Mouse (Mus musculus): ENCODE measurements around the gene Gstm2.
"Not testable (repeated sequence)": the region's sequence is repeated elsewhere in the genome, so short reads cannot be mapped to it uniquely, and the experiment has no call there.

The Gstm2 gene

DNA sequence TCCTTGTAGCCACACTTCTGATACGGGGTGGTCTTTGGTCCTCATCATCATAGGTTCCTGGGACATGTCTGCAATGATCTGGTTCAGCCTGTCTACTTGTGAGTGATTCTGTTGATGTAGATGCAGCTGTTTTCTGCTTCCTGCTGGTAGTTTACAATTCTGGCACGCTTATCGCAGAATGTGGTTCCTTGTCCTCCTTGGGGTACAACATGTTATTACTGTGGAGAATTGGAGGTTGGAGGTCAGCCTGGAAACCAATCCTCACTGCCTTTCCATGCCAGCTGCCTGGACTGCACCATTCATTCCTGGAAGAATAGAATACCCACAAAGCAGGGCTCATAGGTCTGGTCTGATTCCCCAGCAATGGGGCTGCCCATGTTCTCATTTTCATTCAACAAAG, 13.2 kb upstream of the Gstm2 start:
- DNase-seq (ENCODE audit: extremely low read depth, insufficient read length, low spot score): no peak

- no peak for DNase-seq (ENCODE audit: extremely low read depth, insufficient read length, low spot score)
These were observed 12.3 kb upstream of the Gstm2 start for GRCm38 (mm10) chr3:107998591-107998990.

DNA sequence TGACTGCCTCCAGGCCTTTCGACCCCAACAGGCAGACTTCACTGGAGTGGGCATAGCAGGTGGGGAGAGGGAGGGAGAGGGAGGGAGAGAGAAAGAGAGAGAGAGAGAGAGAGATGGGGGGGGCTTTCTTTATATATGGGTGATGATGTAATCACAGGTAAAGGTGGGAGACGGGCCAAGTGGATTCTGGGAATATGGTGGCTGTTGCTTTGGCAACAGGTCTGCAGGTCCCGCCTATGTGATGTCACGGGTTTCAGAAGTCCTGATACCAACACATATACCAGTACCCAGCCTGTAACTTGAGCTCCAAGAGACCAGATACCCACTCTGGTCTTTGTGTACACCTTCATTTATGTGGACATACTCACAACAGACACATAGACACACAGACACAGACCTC, 10.3 kb upstream of the Gstm2 start:
- DNase-seq (ENCODE audit: extremely low read depth, insufficient read length, low spot score): no peak

DNA sequence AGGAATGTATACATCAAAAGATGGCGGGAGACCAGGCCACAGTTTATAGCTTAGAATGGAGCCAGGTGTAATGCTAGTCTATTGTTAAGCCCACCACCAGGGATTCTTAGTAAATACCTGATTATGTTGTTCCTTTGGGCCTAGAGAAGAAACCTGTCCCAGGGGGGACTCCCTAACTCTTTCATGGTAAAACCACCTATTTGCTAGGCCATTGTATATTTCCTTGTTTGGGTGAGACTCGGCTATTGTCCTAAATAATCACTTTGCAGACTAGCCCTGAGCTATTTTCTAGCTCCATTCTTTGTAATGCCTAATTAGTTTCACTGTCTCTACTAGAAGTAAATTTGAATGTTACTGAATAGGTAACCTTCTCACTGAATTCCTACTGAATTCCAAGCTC, 9.7 kb upstream of the Gstm2 start:
- not testable (repeated sequence) for DNase-seq (ENCODE audit: extremely low read depth, insufficient read length, low spot score)

- DNase-seq (ENCODE audit: extremely low read depth, insufficient read length, low spot score): not testable (repeated sequence)
These were observed 1.1 kb downstream of the Gstm2 start for GRCm38 (mm10) chr3:107985141-107985540.

DNA sequence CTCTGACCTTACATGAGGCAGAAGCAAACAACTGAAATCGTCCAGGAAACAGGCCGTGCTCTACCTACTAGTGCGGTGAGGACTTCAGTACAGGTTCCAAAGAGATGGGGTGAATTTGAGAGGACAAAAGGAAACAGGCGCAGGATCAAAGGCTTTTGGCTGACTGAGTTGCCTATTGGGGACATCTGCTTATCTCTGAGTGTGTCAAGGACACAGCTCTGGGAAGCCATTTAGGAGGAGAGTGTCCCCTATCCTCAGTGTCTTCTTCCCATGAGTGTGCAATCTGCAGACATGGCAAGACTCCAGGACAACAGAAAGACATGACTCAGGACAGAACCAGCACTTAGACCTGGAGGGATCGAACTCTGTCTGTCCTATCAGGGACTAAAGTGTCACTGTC, 1.8 kb downstream of the Gstm2 start:
- DNase-seq (ENCODE audit: extremely low read depth, insufficient read length, low spot score): no peak

- DNase-seq (ENCODE audit: extremely low read depth, insufficient read length, low spot score): no peak
These were observed 2.5 kb downstream of the Gstm2 start for GRCm38 (mm10) chr3:107983771-107984170.

- no peak for DNase-seq (ENCODE audit: extremely low read depth, insufficient read length, low spot score)
These were observed 3.5 kb downstream of the Gstm2 start for GRCm38 (mm10) chr3:107982726-107983125.

GRCm38 (mm10) chr3:107981261-107981660, 5.0 kb downstream of the Gstm2 start:
- DNase-seq (ENCODE audit: extremely low read depth, insufficient read length, low spot score): no peak

DNA sequence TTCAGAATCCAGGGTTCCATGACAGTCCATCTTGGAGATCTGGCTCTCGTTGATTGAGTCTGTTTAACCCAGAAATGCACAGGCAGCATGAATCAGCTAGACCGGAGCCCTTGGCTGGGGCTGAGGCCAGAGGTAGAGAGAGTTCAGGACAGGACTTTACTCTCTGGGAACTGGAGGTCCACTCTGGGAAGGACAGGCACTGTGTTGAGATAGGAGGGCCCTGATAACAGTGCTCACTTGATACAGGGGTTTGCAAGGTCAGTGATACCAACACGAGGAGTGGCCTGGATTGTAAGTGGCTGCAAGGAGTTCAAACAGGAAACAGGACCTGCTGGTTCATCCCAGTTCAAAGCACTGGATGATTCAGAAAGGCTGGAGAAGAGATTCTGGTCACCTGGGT, 8.6 kb downstream of the Gstm2 start:
- DNase-seq (ENCODE audit: extremely low read depth, insufficient read length, low spot score): no peak

GRCm38 (mm10) chr3:107974237-107974636, 12.0 kb downstream of the Gstm2 start:
- no peak for DNase-seq (ENCODE audit: extremely low read depth, insufficient read length, low spot score)

- DNase-seq (ENCODE audit: extremely low read depth, insufficient read length, low spot score): no peak
These were observed 14.2 kb downstream of the Gstm2 start for GRCm38 (mm10) chr3:107972070-107972469.

- not testable (repeated sequence) for DNase-seq (ENCODE audit: extremely low read depth, insufficient read length, low spot score)
These were observed 15.2 kb downstream of the Gstm2 start for GRCm38 (mm10) chr3:107971101-107971500.

DNA sequence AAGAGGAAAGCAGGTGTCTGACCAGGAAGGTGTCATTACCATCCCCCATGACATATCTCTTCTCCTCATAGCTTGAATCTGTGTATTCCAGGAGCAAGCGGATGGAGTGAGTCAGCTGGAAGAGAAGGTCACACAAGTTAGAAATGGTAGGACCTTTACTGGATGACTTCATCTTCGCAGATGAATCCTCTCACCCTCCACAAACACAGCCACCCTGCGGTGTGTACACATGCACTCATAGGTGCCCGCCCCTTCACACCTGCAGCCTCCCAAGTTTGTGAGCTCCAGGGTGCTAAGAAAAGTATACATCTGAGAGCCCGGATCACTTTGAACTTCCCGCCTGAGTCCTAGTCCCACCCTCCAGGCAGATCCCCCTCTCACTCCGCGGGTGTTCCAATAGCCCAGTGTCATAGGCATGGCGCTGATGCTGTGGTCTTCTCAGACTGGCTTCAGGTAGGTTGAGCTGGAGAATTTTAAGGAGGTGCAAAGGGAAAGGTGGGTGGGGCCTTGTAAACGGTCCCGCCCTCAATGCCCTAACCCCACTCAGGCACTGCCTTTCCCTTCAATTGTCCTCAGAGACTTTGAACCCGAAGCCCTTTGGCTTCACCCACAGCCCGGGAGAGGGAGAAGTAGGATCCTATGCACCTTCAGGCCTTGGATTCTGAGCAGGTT, 17.4 kb downstream of the Gstm2 start, which contains the start of gene Gstm3:
Gene Gstm3, minus strand, starts transcription at position 560 of the 672 bp plus-strand sequence.
- no peak for DNase-seq (ENCODE audit: extremely low read depth, insufficient read length, low spot score)

GRCm38 (mm10) chr3:107966631-107967030, 19.6 kb downstream of the Gstm2 start:
- DNase-seq (ENCODE audit: extremely low read depth, insufficient read length, low spot score): no peak

DNA sequence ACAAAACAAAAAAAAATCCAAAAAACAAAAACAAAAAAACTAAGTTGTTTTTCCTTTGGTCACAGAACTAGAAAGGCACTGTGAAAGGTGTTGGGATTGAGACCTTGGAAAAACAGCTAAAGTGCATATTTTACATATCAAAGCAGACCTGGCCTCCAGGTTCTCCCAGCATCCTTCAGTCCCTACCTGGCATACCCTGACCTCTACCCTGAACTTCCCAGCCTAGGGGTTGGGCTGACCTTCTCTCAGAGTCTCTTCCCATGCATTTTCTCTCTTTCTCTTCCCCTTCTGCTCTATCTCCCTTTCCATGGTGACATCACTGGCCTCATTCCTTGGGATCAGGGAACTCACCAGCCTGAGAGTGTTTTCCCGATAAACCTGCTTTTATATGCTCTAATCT, 20.7 kb downstream of the Gstm2 start:
- DNase-seq (ENCODE audit: extremely low read depth, insufficient read length, low spot score): no peak

GRCm38 (mm10) chr3:107964656-107965308, 21.5 kb downstream of the Gstm2 start:
- DNase-seq (ENCODE audit: extremely low read depth, insufficient read length, low spot score): peak; percentile 20

DNA sequence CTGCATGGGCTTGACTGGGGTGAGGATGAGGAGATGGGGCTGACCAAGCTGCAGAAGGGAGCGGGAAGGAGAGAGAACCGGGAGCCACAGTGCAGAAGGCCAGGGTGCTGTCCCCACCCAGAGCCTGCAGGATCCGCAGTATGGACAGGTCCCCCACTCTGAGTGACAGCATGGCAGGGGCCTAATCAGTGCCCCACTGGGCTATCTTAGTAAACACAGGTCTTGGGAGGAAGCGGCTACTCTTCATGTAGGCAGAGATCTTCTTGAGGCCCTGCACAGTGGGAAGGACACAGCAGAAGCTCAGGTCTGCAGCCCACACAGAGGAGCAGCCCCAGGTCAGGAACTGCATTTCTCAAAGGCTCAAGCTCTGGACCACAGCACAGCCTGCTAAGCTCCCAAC, 22.2 kb downstream of the Gstm2 start:
- no peak for DNase-seq (ENCODE audit: extremely low read depth, insufficient read length, low spot score)

DNA sequence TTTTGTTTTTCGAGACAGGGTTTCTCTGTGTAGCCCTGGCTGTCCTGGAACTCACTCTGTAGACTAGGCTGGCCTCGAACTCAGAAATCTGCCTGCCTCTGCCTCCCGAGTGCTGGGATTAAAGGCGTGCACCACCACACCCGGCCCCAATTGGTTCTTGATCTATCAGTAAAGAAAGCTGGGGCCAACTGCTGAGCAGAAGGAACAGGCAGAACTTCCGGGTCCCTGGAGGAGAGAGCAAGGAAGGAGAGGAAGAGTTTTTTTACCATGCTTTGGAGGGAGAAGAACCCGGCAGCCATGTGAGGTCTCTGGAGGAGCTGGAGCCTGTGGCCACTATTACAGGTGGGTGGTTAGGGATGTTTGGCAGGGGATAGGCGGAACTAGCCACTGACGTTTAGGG, 31.0 kb downstream of the Gstm2 start:
- not testable (repeated sequence) for DNase-seq (ENCODE audit: extremely low read depth, insufficient read length, low spot score)

DNA sequence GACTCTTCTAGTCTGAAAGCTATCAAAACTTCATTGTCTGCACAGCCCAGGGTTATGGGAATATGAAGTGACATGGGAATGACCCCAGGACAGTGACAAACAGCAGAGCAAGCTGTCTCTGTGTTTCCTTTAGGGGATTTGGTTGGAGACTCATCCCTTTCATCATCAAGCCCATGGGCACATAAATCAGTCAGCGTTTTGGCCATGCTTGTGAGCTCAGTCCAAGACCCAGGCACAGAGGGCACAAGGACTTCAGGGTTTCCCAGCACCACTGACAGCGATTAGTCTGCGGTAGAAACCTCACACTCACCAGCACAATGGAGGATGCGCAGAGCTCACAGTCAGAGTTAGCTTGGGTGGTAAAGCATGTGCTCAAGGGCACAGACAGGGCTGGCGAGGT, 32.3 kb downstream of the Gstm2 start:
- no peak for DNase-seq (ENCODE audit: extremely low read depth, insufficient read length, low spot score)

GRCm38 (mm10) chr3:107953328-107953755, 32.9 kb downstream of the Gstm2 start:
- DNase-seq (ENCODE audit: extremely low read depth, insufficient read length, low spot score): peak; percentile 64

DNA sequence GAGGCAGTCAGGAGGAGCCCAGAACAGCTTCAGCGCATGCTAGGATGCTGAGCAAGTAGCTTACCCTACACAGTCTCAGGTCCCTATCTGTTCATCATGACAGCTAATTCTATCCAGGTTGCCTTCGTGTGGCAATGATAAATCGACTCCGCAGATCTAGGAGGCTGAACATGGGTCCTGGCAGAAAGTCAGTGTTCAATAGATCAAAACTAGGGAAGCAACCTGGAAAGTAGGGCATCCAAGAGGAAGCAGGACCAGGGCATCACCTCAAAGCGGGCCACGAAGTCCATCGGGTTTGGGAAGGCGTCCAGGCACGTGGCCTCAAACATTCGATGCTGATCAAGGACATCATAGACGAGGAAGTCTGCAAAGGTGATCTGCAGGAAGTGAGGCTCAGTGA, 35.7 kb downstream of the Gstm2 start:
- DNase-seq (ENCODE audit: extremely low read depth, insufficient read length, low spot score): no peak

Measured in 3134 (cell line).